Mouse (Mus musculus): ENCODE results near the gene Ezr. TPM values are rescaled to one million over a fixed set of nuclear protein-coding genes. Genes with fewer than 3 reads are reported as not detected.

The Ezr gene
- polyA plus RNA-seq, 1 experiment from 2014 or later = 100 TPM

GRCm38 (mm10) chr17:6775221-6775620 lies 7.4 kb downstream of the Ezr start:
- 71% methylated on average over 9 of the region's 9 CpGs for WGBS
- no peaks in the 10 kb centered on the region for H3K36me3 ChIP-seq (ENCODE audit: control insufficient read depth, insufficient read depth)
- H3K27ac ChIP-seq (ENCODE audit: low read length) = no peak overlapping the region
- no peak overlapping the region for H3K4me2 ChIP-seq (ENCODE audit: low read length)
- no peak overlapping the region for H3K9ac ChIP-seq (replicated peaks; ENCODE audit: low read depth, low read length)
- H3K4me3 ChIP-seq (replicated peaks; ENCODE audit: low read length) = no peak overlapping the region
- H3K9me3 ChIP-seq (ENCODE audit: control insufficient read depth, low read length) = no peaks in the 10 kb centered on the region
- no peaks in the 10 kb centered on the region for H3K27me3 ChIP-seq (replicated peaks; ENCODE audit: control insufficient read depth, insufficient read depth, low read length)
- H3K4me1 ChIP-seq (replicated peaks; ENCODE audit: control insufficient read depth, insufficient read depth, low read length) = peaks cover 30% of the 10 kb centered on the region
- ATAC-seq = no peak

GRCm38 (mm10) chr17:6773249-6773966 lies 9.2 kb downstream of the Ezr start:
- no peak overlapping the region for H3K4me3 ChIP-seq (replicated peaks; ENCODE audit: low read length)
- H3K36me3 ChIP-seq (ENCODE audit: control insufficient read depth, insufficient read depth) = no peaks in the 10 kb centered on the region
- H3K27ac ChIP-seq (ENCODE audit: low read length) = no peak overlapping the region
- 91% methylated on average over 14 of the region's 14 CpGs for WGBS
- no peaks in the 10 kb centered on the region for H3K9me3 ChIP-seq (ENCODE audit: control insufficient read depth, low read length)
- peaks cover 23% of the 10 kb centered on the region for H3K4me1 ChIP-seq (replicated peaks; ENCODE audit: control insufficient read depth, insufficient read depth, low read length)
- ATAC-seq = no peak
- no peaks in the 10 kb centered on the region for H3K27me3 ChIP-seq (replicated peaks; ENCODE audit: control insufficient read depth, insufficient read depth, low read length)
- no peak overlapping the region for H3K9ac ChIP-seq (replicated peaks; ENCODE audit: low read depth, low read length)
- no peak overlapping the region for H3K4me2 ChIP-seq (ENCODE audit: low read length)

- Histone ChIP-seq H3K9me3 (ENCODE audit: control insufficient read depth, low read length) (no peaks in the 10 kb centered on the region), H3K4me1 (replicated peaks; ENCODE audit: control insufficient read depth, insufficient read depth, low read length) (peaks cover 19% of the 10 kb centered on the region), H3K36me3 (ENCODE audit: control insufficient read depth, insufficient read depth) (no peaks in the 10 kb centered on the region), H3K27ac (ENCODE audit: low read length) (no peak overlapping the region), H3K27me3 (replicated peaks; ENCODE audit: control insufficient read depth, insufficient read depth, low read length) (no peaks in the 10 kb centered on the region), H3K4me2 (ENCODE audit: low read length) (no peak overlapping the region), H3K9ac (replicated peaks; ENCODE audit: low read depth, low read length) (no peak overlapping the region), H3K4me3 (replicated peaks; ENCODE audit: low read length) (no peak overlapping the region)
- no peak for ATAC-seq
- WGBS = 79% methylated on average over 5 of the region's 5 CpGs
These were observed 10.2 kb downstream of the Ezr start for GRCm38 (mm10) chr17:6772490-6772773.

- Histone ChIP-seq H3K9ac (replicated peaks; ENCODE audit: low read depth, low read length) (no peak overlapping the region), H3K4me2 (ENCODE audit: low read length) (no peak overlapping the region), H3K4me3 (replicated peaks; ENCODE audit: low read length) (no peak overlapping the region), H3K27ac (ENCODE audit: low read length) (no peak overlapping the region), H3K9me3 (ENCODE audit: control insufficient read depth, low read length) (no peaks in the 10 kb centered on the region), H3K27me3 (replicated peaks; ENCODE audit: control insufficient read depth, insufficient read depth, low read length) (no peaks in the 10 kb centered on the region), H3K36me3 (ENCODE audit: control insufficient read depth, insufficient read depth) (no peaks in the 10 kb centered on the region), H3K4me1 (replicated peaks; ENCODE audit: control insufficient read depth, insufficient read depth, low read length) (peaks cover 15% of the 10 kb centered on the region)
- 85% methylated on average over 16 of the region's 16 CpGs for WGBS
- ATAC-seq = no peak
These were observed 10.7 kb downstream of the Ezr start for GRCm38 (mm10) chr17:6771661-6772489.

GRCm38 (mm10) chr17:6769602-6770001 lies 13.0 kb downstream of the Ezr start:
- Histone ChIP-seq H3K27ac (ENCODE audit: low read length) (no peak overlapping the region), H3K27me3 (replicated peaks; ENCODE audit: control insufficient read depth, insufficient read depth, low read length) (no peaks in the 10 kb centered on the region), H3K4me1 (replicated peaks; ENCODE audit: control insufficient read depth, insufficient read depth, low read length) (peaks cover 12% of the 10 kb centered on the region; the same call in 1 of the 2 replicates), H3K4me3 (replicated peaks; ENCODE audit: low read length) (no peak overlapping the region), H3K36me3 (ENCODE audit: control insufficient read depth, insufficient read depth) (no peaks in the 10 kb centered on the region), H3K9ac (replicated peaks; ENCODE audit: low read depth, low read length) (no peak overlapping the region), H3K9me3 (ENCODE audit: control insufficient read depth, low read length) (no peaks in the 10 kb centered on the region), H3K4me2 (ENCODE audit: low read length) (no peak overlapping the region)
- 63% methylated on average over 4 of the region's 4 CpGs for WGBS
- ATAC-seq = no peak

GRCm38 (mm10) chr17:6768301-6768788 lies 14.2 kb downstream of the Ezr start:
- H3K4me3 ChIP-seq (replicated peaks; ENCODE audit: low read length) = no peak overlapping the region
- H3K9ac ChIP-seq (replicated peaks; ENCODE audit: low read depth, low read length) = no peak overlapping the region
- ATAC-seq = no peak
- no peaks in the 10 kb centered on the region for H3K27me3 ChIP-seq (replicated peaks; ENCODE audit: control insufficient read depth, insufficient read depth, low read length)
- 87% methylated on average over 5 of the region's 5 CpGs for WGBS
- peaks cover 22% of the 10 kb centered on the region for H3K4me1 ChIP-seq (replicated peaks; ENCODE audit: control insufficient read depth, insufficient read depth, low read length)
- no peak overlapping the region for H3K4me2 ChIP-seq (ENCODE audit: low read length)
- no peaks in the 10 kb centered on the region for H3K9me3 ChIP-seq (ENCODE audit: control insufficient read depth, low read length)
- H3K27ac ChIP-seq (ENCODE audit: low read length) = no peak overlapping the region
- no peaks in the 10 kb centered on the region for H3K36me3 ChIP-seq (ENCODE audit: control insufficient read depth, insufficient read depth)

GRCm38 (mm10) chr17:6767771-6768170 lies 14.8 kb downstream of the Ezr start:
- WGBS = 81% methylated on average over 5 of the region's 5 CpGs
- Histone ChIP-seq H3K27ac (ENCODE audit: low read length) (no peak overlapping the region), H3K36me3 (ENCODE audit: control insufficient read depth, insufficient read depth) (no peaks in the 10 kb centered on the region), H3K27me3 (replicated peaks; ENCODE audit: control insufficient read depth, insufficient read depth, low read length) (no peaks in the 10 kb centered on the region), H3K9me3 (ENCODE audit: control insufficient read depth, low read length) (no peaks in the 10 kb centered on the region), H3K4me2 (ENCODE audit: low read length) (no peak overlapping the region), H3K4me3 (replicated peaks; ENCODE audit: low read length) (no peak overlapping the region), H3K4me1 (replicated peaks; ENCODE audit: control insufficient read depth, insufficient read depth, low read length) (peaks cover 27% of the 10 kb centered on the region), H3K9ac (replicated peaks; ENCODE audit: low read depth, low read length) (no peak overlapping the region)
- no peak for ATAC-seq

GRCm38 (mm10) chr17:6766823-6767222 lies 15.8 kb downstream of the Ezr start:
- H3K27me3 ChIP-seq (replicated peaks; ENCODE audit: control insufficient read depth, insufficient read depth, low read length) = no peaks in the 10 kb centered on the region
- no peak overlapping the region for H3K9ac ChIP-seq (replicated peaks; ENCODE audit: low read depth, low read length)
- no peak overlapping the region for H3K27ac ChIP-seq (ENCODE audit: low read length)
- peaks cover 31% of the 10 kb centered on the region for H3K4me1 ChIP-seq (replicated peaks; ENCODE audit: control insufficient read depth, insufficient read depth, low read length)
- no peak overlapping the region for H3K4me3 ChIP-seq (replicated peaks; ENCODE audit: low read length)
- 86% methylated on average over 4 of the region's 4 CpGs for WGBS
- ATAC-seq = no peak
- no peak overlapping the region for H3K4me2 ChIP-seq (ENCODE audit: low read length)
- H3K36me3 ChIP-seq (ENCODE audit: control insufficient read depth, insufficient read depth) = no peaks in the 10 kb centered on the region
- no peaks in the 10 kb centered on the region for H3K9me3 ChIP-seq (ENCODE audit: control insufficient read depth, low read length)

- Histone ChIP-seq H3K4me3 (replicated peaks; ENCODE audit: low read length) (no peak overlapping the region), H3K9ac (replicated peaks; ENCODE audit: low read depth, low read length) (no peak overlapping the region), H3K36me3 (ENCODE audit: control insufficient read depth, insufficient read depth) (no peaks in the 10 kb centered on the region), H3K4me1 (replicated peaks; ENCODE audit: control insufficient read depth, insufficient read depth, low read length) (peaks cover 31% of the 10 kb centered on the region), H3K27ac (ENCODE audit: low read length) (no peak overlapping the region), H3K9me3 (ENCODE audit: control insufficient read depth, low read length) (no peaks in the 10 kb centered on the region), H3K27me3 (replicated peaks; ENCODE audit: control insufficient read depth, insufficient read depth, low read length) (no peaks in the 10 kb centered on the region), H3K4me2 (ENCODE audit: low read length) (no peak overlapping the region)
- WGBS = 39% methylated on average over 2 of the region's 2 CpGs
- no peak for ATAC-seq
These were observed 16.7 kb downstream of the Ezr start for GRCm38 (mm10) chr17:6765886-6766285.
